Mouse (Mus musculus): ENCODE data around the gene Asic2.

GRCm38 (mm10) chr11:81261259-81261658 is 707.0 kb downstream of the Asic2 start:
- no peak for TF ChIP-seq CTCF (conservative IDR thresholded peaks at IDR 0.05; ENCODE audit: insufficient read depth, insufficient read length, low read depth, low read length)
- TF ChIP-seq POLR2A (IDR thresholded peaks at IDR 0.05; ENCODE audit: low read depth, low read length), result no peak
